ENCODE assay signal across 17 mouse cellular contexts in the genomic region with DNA sequence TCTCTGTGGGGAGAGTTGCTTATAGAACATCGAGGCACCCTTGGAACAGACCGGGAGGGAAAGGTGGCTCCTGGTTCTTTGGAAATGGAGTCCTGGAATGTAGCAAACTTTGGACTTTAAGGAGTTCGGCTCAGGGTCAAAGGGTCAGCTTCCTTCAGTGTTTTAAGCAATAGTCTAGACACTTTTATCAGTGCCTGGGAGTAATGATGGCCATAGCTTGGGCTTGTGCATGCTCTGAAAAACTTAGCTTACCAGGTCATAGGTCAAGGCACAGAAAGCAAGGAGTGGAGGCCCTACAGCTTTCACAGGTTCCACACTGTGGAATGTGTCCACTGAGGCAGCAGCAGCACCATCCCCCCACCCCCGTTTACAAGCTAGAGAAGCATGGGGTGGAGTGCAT. TPM values are rescaled to one million over a fixed set of nuclear protein-coding genes. Genes with fewer than 3 reads are reported as not detected.
"Had no signal": no experiment of that assay in that cellular context is flagged by ENCODE, and none has a peak within 500 bp of the region (broad histone marks: within the 10 kb centered on the region; RNA-seq: fewer than 3 reads in every experiment).

No protein-coding gene starts in this region.

- DNase-seq: kidney, adult 9 months; kidney, postnatal 4 days; left cerebral cortex, postnatal 4 days; lung, adult 18-20 months; right cerebral cortex, postnatal 4 days; thymus, postnatal 4 days had no signal

- H3K9ac ChIP-seq: limb, embryonic 13.5 days; liver, embryonic 14.5 days; midbrain, embryonic 13.5 days; neural tube, embryonic 12.5 days; stomach, embryonic 15.5 days had no signal

- H3K4me1 ChIP-seq: limb, embryonic 13.5 days; midbrain, embryonic 13.5 days; neural tube, embryonic 12.5 days; stomach, embryonic 15.5 days had no signal

- H3K4me2 ChIP-seq: limb, embryonic 13.5 days; midbrain, embryonic 13.5 days; neural tube, embryonic 12.5 days; stomach, embryonic 15.5 days had no signal

- ATAC-seq: midbrain, embryonic 13.5 days had no signal

- H3K9me3 ChIP-seq: limb, embryonic 13.5 days; midbrain, embryonic 13.5 days; neural tube, embryonic 12.5 days; stomach, embryonic 15.5 days had no signal

- H3K4me3 ChIP-seq: layer of hippocampus, adult 2 months; limb, embryonic 13.5 days; midbrain, embryonic 13.5 days; neural tube, embryonic 12.5 days; stomach, embryonic 15.5 days had no signal

- H3K27me3 ChIP-seq: limb, embryonic 13.5 days; midbrain, embryonic 13.5 days; neural tube, embryonic 12.5 days; stomach, embryonic 15.5 days had no signal

- H3K27ac ChIP-seq: kidney, postnatal 0 days; layer of hippocampus, adult 2 months; limb, embryonic 13.5 days; liver, embryonic 14.5 days; midbrain, embryonic 13.5 days; neural tube, embryonic 12.5 days; stomach, embryonic 15.5 days had no signal

RNA-seq across cellular contexts. Expression of a gene that starts 25.4 kb away (rescaled TPM):
- total RNA-seq: liver, adult 2 months; neutrophil, adult 5-6 weeks had no signal
- polyA plus RNA-seq: liver, adult 2 months had no signal

RNA-seq across cellular contexts. Expression of a gene that starts 27.6 kb away (rescaled TPM):
- total RNA-seq: left cerebral cortex, adult 18-20 months; left cerebral cortex, postnatal 10 days; left cerebral cortex, postnatal 4 days; liver, adult 2 months; neutrophil, adult 5-6 weeks had no signal
- polyA plus RNA-seq: liver, adult 2 months had no signal
